ENCODE assay signal across 10 mouse cellular contexts in the genomic region with DNA sequence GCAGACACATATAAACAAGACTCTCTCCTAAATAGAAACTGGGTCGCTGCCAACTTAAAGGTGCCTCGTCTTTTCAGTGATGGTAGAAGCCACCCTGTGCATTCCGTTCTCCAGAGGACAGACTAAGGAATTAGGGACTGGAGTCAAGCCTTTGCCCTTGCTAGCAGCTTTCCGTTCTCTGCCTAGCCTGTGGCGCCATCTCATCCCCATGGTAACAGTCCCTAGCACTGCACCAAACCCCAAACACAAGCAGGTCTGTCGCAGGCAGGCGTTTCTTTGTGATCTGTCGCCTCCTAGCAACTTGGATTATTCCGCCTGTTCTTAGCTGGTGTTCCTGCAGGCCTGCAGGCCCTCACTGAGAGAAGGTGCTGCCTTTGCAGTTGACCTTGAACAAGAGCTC. TPM values are rescaled to one million over a fixed set of nuclear protein-coding genes. Genes with fewer than 3 reads are reported as not detected.
DNase-seq lines count a peak whose midpoint lies in the region; ATAC-seq and TF ChIP-seq lines count a peak whose summit lies in the region.
"Had no signal": no experiment of that assay in that cellular context is flagged by ENCODE, and none has a peak within 500 bp of the region (broad histone marks: within the 10 kb centered on the region; RNA-seq: fewer than 3 reads in every experiment).

No protein-coding gene starts in this region.

- 45% methylated on average over 9 of the region's 9 CpGs for WGBS in intestine, embryonic 15.5 days
- 51% methylated on average over 9 of the region's 9 CpGs for WGBS in intestine, postnatal 0 days
- WGBS in heart, postnatal 0 days, result 21% methylated on average over 9 of the region's 9 CpGs
- WGBS in midbrain, embryonic 15.5 days, result 10% methylated on average over 9 of the region's 9 CpGs

- no peak overlapping the region for H3K9ac ChIP-seq in intestine, embryonic 15.5 days
- no peak overlapping the region for H3K9ac ChIP-seq in intestine, postnatal 0 days (ENCODE audit: low read depth, low read length)
- H3K9ac ChIP-seq in heart, postnatal 0 days (replicated peaks; ENCODE audit: low read depth, low read length), result no peak overlapping the region
- H3K9ac ChIP-seq in midbrain, embryonic 15.5 days, result no peak overlapping the region

- H3K27ac ChIP-seq in intestine, embryonic 15.5 days, result no peak overlapping the region
- H3K27ac ChIP-seq in intestine, postnatal 0 days (ENCODE audit: low read depth, low read length), result no peak overlapping the region
- peak overlapping the region; percentile 47; the same call in 1 of the 2 replicates for H3K27ac ChIP-seq in cortical plate, adult 2 months (ENCODE audit: insufficient read depth, low read length)
- peak overlapping the region; percentile 93 for H3K27ac ChIP-seq in heart, postnatal 0 days (ENCODE audit: low read depth)
- H3K27ac ChIP-seq in midbrain, embryonic 15.5 days, result peak overlapping the region; percentile 26

- no peaks in the 10 kb centered on the region for H3K27me3 ChIP-seq in intestine, embryonic 15.5 days (replicated peaks)
- H3K27me3 ChIP-seq in intestine, postnatal 0 days (replicated peaks; ENCODE audit: control insufficient read depth, insufficient read depth, low read length), result no peaks in the 10 kb centered on the region
- H3K27me3 ChIP-seq in heart, postnatal 0 days (ENCODE audit: control insufficient read depth, insufficient read depth, low read length), result no peaks in the 10 kb centered on the region
- no peaks in the 10 kb centered on the region for H3K27me3 ChIP-seq in midbrain, embryonic 15.5 days (replicated peaks)

- ATAC-seq in intestine, embryonic 15.5 days, result 0 out of 2 replicates have a peak, but pooled peaks have one; percentile 24
- ATAC-seq in intestine, postnatal 0 days, result no peak
- ATAC-seq in heart, postnatal 0 days (ENCODE audit: insufficient read depth, low read depth), result peak; percentile 78
- peak; percentile 70; the same call in 1 of the 2 replicates for ATAC-seq in midbrain, embryonic 15.5 days (replicated peaks)

- 0 out of 2 replicates have a peak, but pooled peaks have one; percentile 4 for TF ChIP-seq POLR2A in cortical plate, adult 2 months (IDR thresholded peaks at IDR 0.05; ENCODE audit: extremely low read depth, insufficient read depth, low read length)

- H3K4me1 ChIP-seq in intestine, embryonic 15.5 days (replicated peaks), result peaks cover 6% of the 10 kb centered on the region; the same call in 1 of the 2 replicates
- no peaks in the 10 kb centered on the region for H3K4me1 ChIP-seq in intestine, postnatal 0 days (replicated peaks; ENCODE audit: control insufficient read depth, insufficient read depth, low read length)
- H3K4me1 ChIP-seq in cortical plate, adult 2 months (ENCODE audit: control insufficient read depth, insufficient read depth, low read length), result peaks cover 2% of the 10 kb centered on the region; the same call in 1 of the 2 replicates
- H3K4me1 ChIP-seq in heart, postnatal 0 days (ENCODE audit: control insufficient read depth, insufficient read depth), result peaks cover 6% of the 10 kb centered on the region; the same call in 1 of the 2 replicates
- H3K4me1 ChIP-seq in midbrain, embryonic 15.5 days, result peaks cover 10% of the 10 kb centered on the region; the same call in 1 of the 2 replicates

- peak; percentile 84 for DNase-seq in heart, postnatal 0 days (ENCODE audit: low spot score)
- DNase-seq in adipocyte (ENCODE audit: low spot score), result no peak
- no peak for DNase-seq in urinary bladder, postnatal 10 days (ENCODE audit: low spot score)
- DNase-seq in cerebellum, postnatal 10 days, result no peak

- H3K9me3 ChIP-seq in intestine, embryonic 15.5 days, result no peaks in the 10 kb centered on the region
- no peaks in the 10 kb centered on the region for H3K9me3 ChIP-seq in intestine, postnatal 0 days (ENCODE audit: control insufficient read depth)
- H3K9me3 ChIP-seq in heart, postnatal 0 days (replicated peaks; ENCODE audit: control insufficient read depth, low read length), result no peaks in the 10 kb centered on the region
- no peaks in the 10 kb centered on the region for H3K9me3 ChIP-seq in midbrain, embryonic 15.5 days

- H3K4me2 ChIP-seq in intestine, embryonic 15.5 days (replicated peaks), result no peak overlapping the region
- no peak overlapping the region for H3K4me2 ChIP-seq in intestine, postnatal 0 days (replicated peaks; ENCODE audit: low read depth)
- H3K4me2 ChIP-seq in heart, postnatal 0 days (ENCODE audit: low read depth, low read length), result no peak overlapping the region
- H3K4me2 ChIP-seq in midbrain, embryonic 15.5 days, result no peak overlapping the region

- TF ChIP-seq CTCF in intestine, postnatal 0 days (IDR thresholded peaks at IDR 0.05; ENCODE audit: low read depth), result no peak
- TF ChIP-seq CTCF in cortical plate, adult 2 months (IDR thresholded peaks at IDR 0.05; ENCODE audit: extremely low read depth, insufficient read depth, low read length), result no peak
- TF ChIP-seq CTCF in heart, postnatal 0 days (IDR thresholded peaks at IDR 0.05; ENCODE audit: low read depth), result no peak; the same call in 1 of the 2 replicates

- no peaks in the 10 kb centered on the region for H3K36me3 ChIP-seq in intestine, embryonic 15.5 days
- H3K36me3 ChIP-seq in intestine, postnatal 0 days (ENCODE audit: control insufficient read depth, insufficient read depth), result peaks cover 17% of the 10 kb centered on the region
- peaks cover 40% of the 10 kb centered on the region for H3K36me3 ChIP-seq in heart, postnatal 0 days (replicated peaks; ENCODE audit: control insufficient read depth, insufficient read depth, low read length)
- no peaks in the 10 kb centered on the region for H3K36me3 ChIP-seq in midbrain, embryonic 15.5 days (replicated peaks)

- TF ChIP-seq EP300 in heart, postnatal 0 days (IDR thresholded peaks at IDR 0.05; ENCODE audit: low read depth), result no peak

- H3K4me3 ChIP-seq in intestine, embryonic 15.5 days (replicated peaks), result no peak overlapping the region
- H3K4me3 ChIP-seq in intestine, postnatal 0 days (ENCODE audit: low read depth, low read length), result no peak overlapping the region
- no peak overlapping the region for H3K4me3 ChIP-seq in cortical plate, adult 2 months (ENCODE audit: insufficient read depth, low read length)
- no peak overlapping the region for H3K4me3 ChIP-seq in heart, postnatal 0 days (ENCODE audit: low read depth, low read length)
- H3K4me3 ChIP-seq in midbrain, embryonic 15.5 days, result no peak overlapping the region
- H3K4me3 ChIP-seq: erythroblast, embryonic 14.5 days had no signal

RNA-seq across cellular contexts. Expression of a gene that starts 5.0 kb away (rescaled TPM):
- polyA plus RNA-seq in intestine, embryonic 15.5 days (2015; fragmentation: Nextera tagmentation; extraction: Ambion mirVana), result 0.06 and 0.10 TPM in 2 replicates
- 0.05 TPM in 1 of 2 replicates, not detected in the other for polyA plus RNA-seq in intestine, postnatal 0 days (2015; fragmentation: Nextera tagmentation; extraction: Ambion mirVana)
- 0.15 and 0.35 TPM in 2 replicates for polyA plus RNA-seq in cortical plate, adult 2 months (2012; rRNA removed)
- total RNA-seq in heart, postnatal 0 days (2014; rRNA removed; ENCODE audit: low replicate concordance), result not detected in 2 replicates
- polyA plus RNA-seq in heart, postnatal 0 days (2015; fragmentation: Nextera tagmentation; extraction: Ambion mirVana), result not detected in 2 replicates
- polyA plus RNA-seq in midbrain, embryonic 15.5 days (2015; fragmentation: Nextera tagmentation; extraction: Ambion mirVana), result 0.08 and 0.13 TPM in 2 replicates
- total RNA-seq: MEL had no signal
- polyA plus RNA-seq: erythroblast, embryonic 14.5 days had no signal

RNA-seq across cellular contexts. Expression of a gene that starts 10.5 kb away (rescaled TPM):
- polyA plus RNA-seq in intestine, embryonic 15.5 days (2015; fragmentation: Nextera tagmentation; extraction: Ambion mirVana), result 3.1 and 3.5 TPM in 2 replicates
- polyA plus RNA-seq in intestine, postnatal 0 days (2015; fragmentation: Nextera tagmentation; extraction: Ambion mirVana), result 5.4 and 6.0 TPM in 2 replicates
- polyA plus RNA-seq in cortical plate, adult 2 months (2012; rRNA removed), result 24.7 and 30.5 TPM in 2 replicates
- 9.0 TPM in 2 replicates for total RNA-seq in heart, postnatal 0 days (2014; rRNA removed; ENCODE audit: low replicate concordance)
- polyA plus RNA-seq in heart, postnatal 0 days (2015; fragmentation: Nextera tagmentation; extraction: Ambion mirVana), result 4.1 and 4.5 TPM in 2 replicates
- polyA plus RNA-seq in midbrain, embryonic 15.5 days (2015; fragmentation: Nextera tagmentation; extraction: Ambion mirVana), result 2.9 and 4.1 TPM in 2 replicates

RNA-seq across cellular contexts. Expression of a gene that starts 16.8 kb away (rescaled TPM):
- polyA plus RNA-seq in intestine, embryonic 15.5 days (2015; fragmentation: Nextera tagmentation; extraction: Ambion mirVana), result 0.10 TPM in 1 of 2 replicates, not detected in the other
- polyA plus RNA-seq in intestine, postnatal 0 days (2015; fragmentation: Nextera tagmentation; extraction: Ambion mirVana), result 0.05 TPM in 1 of 2 replicates, not detected in the other
- polyA plus RNA-seq in cortical plate, adult 2 months (2012; rRNA removed), result 0.10 and 0.19 TPM in 2 replicates
- not detected in 2 replicates for total RNA-seq in heart, postnatal 0 days (2014; rRNA removed; ENCODE audit: low replicate concordance)
- 0.10 TPM in 1 of 2 replicates, not detected in the other for polyA plus RNA-seq in heart, postnatal 0 days (2015; fragmentation: Nextera tagmentation; extraction: Ambion mirVana)
- polyA plus RNA-seq in midbrain, embryonic 15.5 days (2015; fragmentation: Nextera tagmentation; extraction: Ambion mirVana), result 0.13 and 0.25 TPM in 2 replicates
- total RNA-seq: MEL had no signal
- polyA plus RNA-seq: erythroblast, embryonic 14.5 days had no signal

RNA-seq across cellular contexts. Expression of a gene that starts 16.8 kb away (rescaled TPM):
- polyA plus RNA-seq in intestine, embryonic 15.5 days (2015; fragmentation: Nextera tagmentation; extraction: Ambion mirVana), result 56.9 and 57.9 TPM in 2 replicates
- 18.4 and 18.8 TPM in 2 replicates for polyA plus RNA-seq in intestine, postnatal 0 days (2015; fragmentation: Nextera tagmentation; extraction: Ambion mirVana)
- polyA plus RNA-seq in cortical plate, adult 2 months (2012; rRNA removed), result 29.5 and 30.3 TPM in 2 replicates
- total RNA-seq in heart, postnatal 0 days (2014; rRNA removed; ENCODE audit: low replicate concordance), result 13.0 and 16.6 TPM in 2 replicates
- 13.7 and 14.1 TPM in 2 replicates for polyA plus RNA-seq in heart, postnatal 0 days (2015; fragmentation: Nextera tagmentation; extraction: Ambion mirVana)
- polyA plus RNA-seq in midbrain, embryonic 15.5 days (2015; fragmentation: Nextera tagmentation; extraction: Ambion mirVana), result 29.2 and 32.4 TPM in 2 replicates

RNA-seq across cellular contexts. Expression of a gene that starts 29.7 kb away (rescaled TPM):
- polyA plus RNA-seq in intestine, embryonic 15.5 days (2015; fragmentation: Nextera tagmentation; extraction: Ambion mirVana), result 10.8 and 16.6 TPM in 2 replicates
- 9.7 and 10.4 TPM in 2 replicates for polyA plus RNA-seq in intestine, postnatal 0 days (2015; fragmentation: Nextera tagmentation; extraction: Ambion mirVana)
- polyA plus RNA-seq in cortical plate, adult 2 months (2012; rRNA removed), result 50.1 and 50.9 TPM in 2 replicates
- total RNA-seq in heart, postnatal 0 days (2014; rRNA removed; ENCODE audit: low replicate concordance), result 44.9 and 48.6 TPM in 2 replicates
- polyA plus RNA-seq in heart, postnatal 0 days (2015; fragmentation: Nextera tagmentation; extraction: Ambion mirVana), result 114 and 121 TPM in 2 replicates
- polyA plus RNA-seq in midbrain, embryonic 15.5 days (2015; fragmentation: Nextera tagmentation; extraction: Ambion mirVana), result 5.9 and 9.6 TPM in 2 replicates
- polyA plus RNA-seq: erythroblast, embryonic 14.5 days had no signal

Comparison
In these comparisons a context has a peak if more than half of its experiments do, and no peak if none do; other contexts are left out.
1. H3K27ac ChIP-seq: peak in cortical plate, adult 2 months (single experiment), heart, postnatal 0 days (single experiment) and midbrain, embryonic 15.5 days (single experiment); none in intestine, embryonic 15.5 days (single experiment) and intestine, postnatal 0 days (single experiment).